Mouse (Mus musculus) midbrain, embryonic 16.5 days (tissue): Measurements from ENCODE around the gene Gm4553. TPM values are rescaled to one million over a fixed set of nuclear protein-coding genes. Genes with fewer than 3 reads are reported as not detected.
"Not testable (repeated sequence)": the region's sequence is repeated elsewhere in the genome, so short reads cannot be mapped to it uniquely, and the experiment has no call there.

Experiments
- ATAC-seq: fragments of 200-750 bp; cut with Nextera tagmentation; 2 replicates; pipeline ENCODE4 v1.8.0; 2017; ENCODE audit warnings: moderate TSS enrichment
- H3K27ac ChIP-seq: fragments of 300-500 bp; sonication (generic); 2 replicates; pipeline ENCODE4 v1.5.1; 2014; ENCODE audit warnings: mild to moderate bottlenecking, low read length, mixed read lengths
- H3K27me3 ChIP-seq: fragments of 300-500 bp; sonication (generic); 2 replicates; pipeline ENCODE4 v1.6.1; 2014; ENCODE audit warnings: low read depth, low read length, mixed read lengths; ENCODE audit not compliant: control insufficient read depth, insufficient read depth
- H3K36me3 ChIP-seq: fragments of 300-500 bp; sonication (generic); 2 replicates; pipeline ENCODE4 v1.6.1; 2014; ENCODE audit warnings: mild to moderate bottlenecking, low read length, moderate library complexity, mixed read lengths; ENCODE audit not compliant: control insufficient read depth, insufficient read depth
- H3K4me1 ChIP-seq: fragments of 300-500 bp; sonication (generic); 2 replicates; pipeline ENCODE4 v1.6.1; 2014; ENCODE audit warnings: mild to moderate bottlenecking, low read length, mixed read lengths; ENCODE audit not compliant: control insufficient read depth, insufficient read depth
- H3K4me2 ChIP-seq: fragments of 300-500 bp; sonication (generic); 2 replicates; pipeline ENCODE4 v1.6.1; 2014; ENCODE audit warnings: mild to moderate bottlenecking, low read length, mixed read lengths
- H3K4me3 ChIP-seq: fragments of 300-500 bp; sonication (generic); 2 replicates; pipeline ENCODE4 v1.5.1; 2014; ENCODE audit warnings: low read depth, mild to moderate bottlenecking, low read length, moderate library complexity, mixed read lengths
- H3K9ac ChIP-seq: fragments of 300-500 bp; sonication (generic); 2 replicates; pipeline ENCODE4 v1.6.1; 2014; ENCODE audit warnings: low read depth, low read length, mixed read lengths
- H3K9me3 ChIP-seq: fragments of 300-500 bp; sonication (generic); replicated peaks from 2 replicates; pipeline ENCODE4 v1.6.1; 2014; ENCODE audit warnings: mild to moderate bottlenecking, low read length, mixed read lengths; ENCODE audit not compliant: control insufficient read depth, poor library complexity, severe bottlenecking
- WGBS: fragments of 180-500 bp; shearing (Covaris S2); extraction: QIAGEN DNeasy Blood & Tissue Kit; methylation state at CpG from one replicate; pipeline ENCODE4 v1.1.7; 2014; 5-methylcytosine and 5-hydroxymethylcytosine counted together
- polyA plus RNA-seq: library from polyadenylated mRNA; unstranded; fragments of >200 nt; fragmentation: Nextera tagmentation; extraction: Ambion mirVana; gene quantifications from 2 replicates; pipeline ENCODE4 v1.2.1, GENCODE M21; 2015

The Gm4553 gene
- polyA plus RNA-seq = not detected in 2 replicates

- not testable (repeated sequence) for H3K4me2 ChIP-seq, H3K9me3 ChIP-seq, H3K27ac ChIP-seq, H3K27me3 ChIP-seq, H3K36me3 ChIP-seq, H3K4me3 ChIP-seq, ATAC-seq, H3K9ac ChIP-seq, H3K4me1 ChIP-seq
Measured at GRCm38 (mm10) chr7:142165639-142166038, at the start of gene Gm4553. TSS of gene Gm4553 (minus strand) at chr7:142165739.

GRCm38 (mm10) chr7:142212136-142212535 lies 46.6 kb upstream of the Gm4553 start:
- H3K4me3 ChIP-seq, ATAC-seq, H3K9me3 ChIP-seq, H3K9ac ChIP-seq, H3K27ac ChIP-seq, H3K4me1 ChIP-seq, H3K4me2 ChIP-seq, H3K36me3 ChIP-seq, H3K27me3 ChIP-seq: not testable (repeated sequence)
- WGBS = 57% methylated on average over 1 of the region's 1 CpGs

- 75% methylated on average over 1 of the region's 1 CpGs for WGBS
- Histone ChIP-seq H3K4me1 (no peaks in the 10 kb centered on the region), H3K9ac (no peak within 1 kb of the TSS), H3K4me3 (no peak within 1 kb of the TSS), H3K27ac (no peak within 1 kb of the TSS), H3K27me3 (no peaks in the 10 kb centered on the region), H3K4me2 (no peak within 1 kb of the TSS), H3K9me3 (no peaks in the 10 kb centered on the region), H3K36me3 (no peaks in the 10 kb centered on the region)
- ATAC-seq = no peak
Measured at GRCm38 (mm10) chr7:142211559-142211958, 46.0 kb upstream of the Gm4553 start, which contains the start of gene Gm7579. TSS of gene Gm7579 (plus strand) at chr7:142211859.

- not testable (repeated sequence) for H3K4me3 ChIP-seq, H3K9me3 ChIP-seq, H3K36me3 ChIP-seq, H3K27ac ChIP-seq, H3K4me1 ChIP-seq, H3K9ac ChIP-seq, H3K27me3 ChIP-seq, ATAC-seq, H3K4me2 ChIP-seq
- WGBS = 70% methylated on average over 5 of the region's 5 CpGs
Measured at GRCm38 (mm10) chr7:142206891-142207290, 41.4 kb upstream of the Gm4553 start.

- Histone ChIP-seq H3K4me3 (no peak overlapping the region), H3K36me3 (no peaks in the 10 kb centered on the region), H3K4me2 (no peak overlapping the region), H3K9me3 (no peaks in the 10 kb centered on the region), H3K4me1 (no peaks in the 10 kb centered on the region), H3K27ac (no peak overlapping the region), H3K9ac (no peak overlapping the region), H3K27me3 (no peaks in the 10 kb centered on the region)
- ATAC-seq = no peak
Measured at GRCm38 (mm10) chr7:142205488-142205887, 39.9 kb upstream of the Gm4553 start.

GRCm38 (mm10) chr7:142201064-142201463 lies 35.5 kb upstream of the Gm4553 start, which contains the start of gene Krtap5-3:
TSS of gene Krtap5-3 (plus strand) at chr7:142201364.
- no peaks in the 10 kb centered on the region for H3K27me3 ChIP-seq
- no peak within 1 kb of the TSS for H3K9ac ChIP-seq
- H3K9me3 ChIP-seq = no peaks in the 10 kb centered on the region
- no peak for ATAC-seq
- H3K4me1 ChIP-seq = no peaks in the 10 kb centered on the region
- no peak within 1 kb of the TSS for H3K27ac ChIP-seq
- no peak within 1 kb of the TSS for H3K4me3 ChIP-seq
- H3K36me3 ChIP-seq = no peaks in the 10 kb centered on the region
- WGBS = 63% methylated on average over 1 of the region's 1 CpGs
- no peak within 1 kb of the TSS for H3K4me2 ChIP-seq

GRCm38 (mm10) chr7:142198748-142199147 lies 33.2 kb upstream of the Gm4553 start:
- WGBS = 80% methylated on average over 2 of the region's 2 CpGs
- H3K9ac ChIP-seq = no peak overlapping the region
- no peak for ATAC-seq

GRCm38 (mm10) chr7:142190289-142190688 lies 24.8 kb upstream of the Gm4553 start, which contains the start of gene Gm10153:
TSS of gene Gm10153 (minus strand) at chr7:142190389.
- Histone ChIP-seq H3K27ac (no peak within 1 kb of the TSS), H3K4me3 (no peak within 1 kb of the TSS), H3K9ac (no peak within 1 kb of the TSS), H3K9me3 (no peaks in the 10 kb centered on the region), H3K36me3 (no peaks in the 10 kb centered on the region), H3K4me1 (no peaks in the 10 kb centered on the region), H3K27me3 (no peaks in the 10 kb centered on the region), H3K4me2 (no peak within 1 kb of the TSS)
- no peak for ATAC-seq
- WGBS = 28% methylated on average over 2 of the region's 2 CpGs

More at GRCm38 (mm10) chr7:142198748-142199147, 33.2 kb upstream of the Gm4553 start:
- Histone ChIP-seq H3K4me1 (no peaks in the 10 kb centered on the region), H3K27me3 (no peaks in the 10 kb centered on the region), H3K27ac (no peak overlapping the region), H3K4me3 (no peak overlapping the region), H3K9me3 (no peaks in the 10 kb centered on the region), H3K4me2 (no peak overlapping the region), H3K36me3 (no peaks in the 10 kb centered on the region)

- Histone ChIP-seq H3K4me2 (no peak overlapping the region), H3K4me3 (no peak overlapping the region), H3K27ac (no peak overlapping the region), H3K27me3 (no peaks in the 10 kb centered on the region), H3K9me3 (no peaks in the 10 kb centered on the region), H3K9ac (no peak overlapping the region), H3K36me3 (no peaks in the 10 kb centered on the region), H3K4me1 (no peaks in the 10 kb centered on the region)
- no peak for ATAC-seq
- WGBS = 62% methylated on average over 2 of the region's 2 CpGs
Measured at GRCm38 (mm10) chr7:142188156-142188555, 22.6 kb upstream of the Gm4553 start.
